Mouse (Mus musculus): ENCODE results near the gene Rbmx. TPM values are rescaled to one million over a fixed set of nuclear protein-coding genes. Genes with fewer than 3 reads are reported as not detected.

Gene Rbmx
- 31.9 and 54.7 TPM in 2 replicates for polyA plus RNA-seq (2011; ENCODE audit: insufficient read length, low read depth, missing spikeins)

- TF ChIP-seq POLR2A (IDR thresholded peaks at IDR 0.05; ENCODE audit: low read depth, low read length) (peak; percentile 94), CTCF (IDR thresholded peaks at IDR 0.05; ENCODE audit: borderline replicate concordance, insufficient read depth, low read length) (no peak)
- Histone ChIP-seq H3K4me3 (ENCODE audit: insufficient read depth, low read length) (peak within 1 kb of the TSS; percentile 95), H3K27ac (ENCODE audit: insufficient read depth, low read length) (peak within 1 kb of the TSS; percentile 95), H3K4me1 (ENCODE audit: control insufficient read depth, insufficient read depth, low read length) (no peaks in the 10 kb centered on the region)
These were observed at the start of gene Rbmx for GRCm38 (mm10) chrX:57392367-57393246. Rbmx (minus strand) TSS chrX:57393036.

- no peak overlapping the region for H3K27ac ChIP-seq (ENCODE audit: insufficient read depth, low read length)
- TF ChIP-seq POLR2A (IDR thresholded peaks at IDR 0.05; ENCODE audit: low read depth, low read length) (no peak), CTCF (IDR thresholded peaks at IDR 0.05; ENCODE audit: borderline replicate concordance, insufficient read depth, low read length) (no peak)
- H3K4me1 ChIP-seq (ENCODE audit: control insufficient read depth, insufficient read depth, low read length) = no peaks in the 10 kb centered on the region
- H3K4me3 ChIP-seq (ENCODE audit: insufficient read depth, low read length) = no peak overlapping the region
These were observed 41.1 kb upstream of the Rbmx start for GRCm38 (mm10) chrX:57433897-57434296.

- Histone ChIP-seq H3K4me1 (ENCODE audit: control insufficient read depth, insufficient read depth, low read length) (no peaks in the 10 kb centered on the region), H3K27ac (ENCODE audit: insufficient read depth, low read length) (no peak overlapping the region), H3K4me3 (ENCODE audit: insufficient read depth, low read length) (no peak overlapping the region)
- TF ChIP-seq CTCF (IDR thresholded peaks at IDR 0.05; ENCODE audit: borderline replicate concordance, insufficient read depth, low read length) = no peak
- TF ChIP-seq POLR2A (IDR thresholded peaks at IDR 0.05; ENCODE audit: low read depth, low read length) = no peak
These were observed 38.8 kb upstream of the Rbmx start for GRCm38 (mm10) chrX:57431610-57432009.

GRCm38 (mm10) chrX:57408769-57409168 is 15.9 kb upstream of the Rbmx start, which contains the start of gene Gm364:
Gm364 (plus strand) TSS chrX:57409154.
- TF ChIP-seq CTCF (IDR thresholded peaks at IDR 0.05; ENCODE audit: borderline replicate concordance, insufficient read depth, low read length) (no peak), POLR2A (IDR thresholded peaks at IDR 0.05; ENCODE audit: low read depth, low read length) (no peak)
- no peak within 1 kb of the TSS for H3K4me3 ChIP-seq (ENCODE audit: insufficient read depth, low read length)
- no peaks in the 10 kb centered on the region for H3K4me1 ChIP-seq (ENCODE audit: control insufficient read depth, insufficient read depth, low read length)
- H3K27ac ChIP-seq (ENCODE audit: insufficient read depth, low read length) = no peak within 1 kb of the TSS

GRCm38 (mm10) chrX:57403651-57404050 is 10.8 kb upstream of the Rbmx start:
- no peak overlapping the region for H3K27ac ChIP-seq (ENCODE audit: insufficient read depth, low read length)
- H3K4me3 ChIP-seq (ENCODE audit: insufficient read depth, low read length) = no peak overlapping the region
- TF ChIP-seq CTCF (IDR thresholded peaks at IDR 0.05; ENCODE audit: borderline replicate concordance, insufficient read depth, low read length) (no peak), POLR2A (IDR thresholded peaks at IDR 0.05; ENCODE audit: low read depth, low read length) (no peak)
- no peaks in the 10 kb centered on the region for H3K4me1 ChIP-seq (ENCODE audit: control insufficient read depth, insufficient read depth, low read length)

GRCm38 (mm10) chrX:57401388-57401787 is 8.6 kb upstream of the Rbmx start:
- H3K27ac ChIP-seq (ENCODE audit: insufficient read depth, low read length) = no peak overlapping the region
- H3K4me1 ChIP-seq (ENCODE audit: control insufficient read depth, insufficient read depth, low read length) = no peaks in the 10 kb centered on the region
- TF ChIP-seq POLR2A (IDR thresholded peaks at IDR 0.05; ENCODE audit: low read depth, low read length) (no peak), CTCF (IDR thresholded peaks at IDR 0.05; ENCODE audit: borderline replicate concordance, insufficient read depth, low read length) (no peak)
- H3K4me3 ChIP-seq (ENCODE audit: insufficient read depth, low read length) = no peak overlapping the region

- Histone ChIP-seq H3K27ac (ENCODE audit: insufficient read depth, low read length) (no peak overlapping the region), H3K4me3 (ENCODE audit: insufficient read depth, low read length) (no peak overlapping the region), H3K4me1 (ENCODE audit: control insufficient read depth, insufficient read depth, low read length) (no peaks in the 10 kb centered on the region)
- TF ChIP-seq POLR2A (IDR thresholded peaks at IDR 0.05; ENCODE audit: low read depth, low read length) (no peak), CTCF (IDR thresholded peaks at IDR 0.05; ENCODE audit: borderline replicate concordance, insufficient read depth, low read length) (no peak)
These were observed 576 bp upstream of the Rbmx start for GRCm38 (mm10) chrX:57393412-57393811.

- TF ChIP-seq POLR2A (IDR thresholded peaks at IDR 0.05; ENCODE audit: low read depth, low read length) = no peak
- Histone ChIP-seq H3K27ac (ENCODE audit: insufficient read depth, low read length) (no peak overlapping the region), H3K4me3 (ENCODE audit: insufficient read depth, low read length) (no peak overlapping the region), H3K4me1 (ENCODE audit: control insufficient read depth, insufficient read depth, low read length) (no peaks in the 10 kb centered on the region)
These were observed 11.9 kb downstream of the Rbmx start for GRCm38 (mm10) chrX:57380915-57381314.

GRCm38 (mm10) chrX:57378579-57378978 is 14.3 kb downstream of the Rbmx start:
- Histone ChIP-seq H3K4me3 (ENCODE audit: insufficient read depth, low read length) (no peak overlapping the region), H3K4me1 (ENCODE audit: control insufficient read depth, insufficient read depth, low read length) (no peaks in the 10 kb centered on the region), H3K27ac (ENCODE audit: insufficient read depth, low read length) (no peak overlapping the region)
- TF ChIP-seq POLR2A (IDR thresholded peaks at IDR 0.05; ENCODE audit: low read depth, low read length) (no peak), CTCF (IDR thresholded peaks at IDR 0.05; ENCODE audit: borderline replicate concordance, insufficient read depth, low read length) (no peak)

- TF ChIP-seq POLR2A (IDR thresholded peaks at IDR 0.05; ENCODE audit: low read depth, low read length) (no peak), CTCF (IDR thresholded peaks at IDR 0.05; ENCODE audit: borderline replicate concordance, insufficient read depth, low read length) (no peak)
- no peak overlapping the region for H3K4me3 ChIP-seq (ENCODE audit: insufficient read depth, low read length)
- no peaks in the 10 kb centered on the region for H3K4me1 ChIP-seq (ENCODE audit: control insufficient read depth, insufficient read depth, low read length)
- no peak overlapping the region for H3K27ac ChIP-seq (ENCODE audit: insufficient read depth, low read length)
These were observed 15.7 kb downstream of the Rbmx start for GRCm38 (mm10) chrX:57377096-57377495.

Measured in embryonic fibroblast, embryonic 13.5 days (primary cell).